Mouse (Mus musculus) lung, embryonic 14.5 days (tissue): Measurements from ENCODE around the gene Atpif1. TPM values are rescaled to one million over a fixed set of nuclear protein-coding genes. Genes with fewer than 3 reads are reported as not detected.

Experiments used
- ATAC-seq: fragments of 200-750 bp; cut with Nextera tagmentation; 2 replicates; pipeline ENCODE4 v1.8.0; 2017; ENCODE audit warnings: mild to moderate bottlenecking, moderate TSS enrichment, moderate library complexity; ENCODE audit not compliant: insufficient read depth
- DNase-seq: peaks from one replicate; pipeline ENCODE4 v3.0.0-alpha.2; 2015
- H3K27ac ChIP-seq: fragments of 300-500 bp; sonication (generic); 2 replicates; pipeline ENCODE4 v1.5.1; 2014; ENCODE audit warnings: low read depth, mild to moderate bottlenecking, moderate library complexity
- H3K27me3 ChIP-seq: fragments of 300-500 bp; sonication (generic); 2 replicates; pipeline ENCODE4 v1.6.1; 2014; ENCODE audit warnings: low read length, control low read depth; ENCODE audit not compliant: insufficient read depth
- H3K36me3 ChIP-seq: fragments of 300-500 bp; sonication (generic); 2 replicates; pipeline ENCODE4 v1.6.1; 2014; ENCODE audit warnings: control low read depth; ENCODE audit not compliant: insufficient read depth
- H3K4me1 ChIP-seq: fragments of 300-500 bp; sonication (generic); 2 replicates; pipeline ENCODE4 v1.6.1; 2014; ENCODE audit warnings: antibody characterized with exemption, control low read depth; ENCODE audit not compliant: insufficient read depth
- H3K4me2 ChIP-seq: fragments of 300-500 bp; sonication (generic); 2 replicates; pipeline ENCODE4 v1.6.1; 2014; ENCODE audit warnings: mild to moderate bottlenecking
- H3K4me3 ChIP-seq: fragments of 300-500 bp; sonication (generic); 2 replicates; pipeline ENCODE4 v1.5.1; 2014; ENCODE audit warnings: low read depth, low read length
- H3K9ac ChIP-seq: fragments of 300-500 bp; sonication (generic); 2 replicates; pipeline ENCODE4 v1.6.1; 2014
- H3K9me3 ChIP-seq: fragments of 300-500 bp; sonication (generic); 2 replicates; pipeline ENCODE4 v1.6.1; 2016; ENCODE audit warnings: low read depth, low read length, control low read depth
- CTCF ChIP-seq: IDR thresholded peaks from 2 replicates; pipeline ENCODE4 v1.5.1; 2016; ENCODE audit warnings: antibody characterized with exemption, low read depth
- WGBS: fragments of 180-500 bp; shearing (Covaris S2); extraction: QIAGEN DNeasy Blood & Tissue Kit; methylation state at CpG from one replicate; pipeline ENCODE4 v1.1.7; 2014; 5-methylcytosine and 5-hydroxymethylcytosine counted together
- polyA plus RNA-seq: library from polyadenylated mRNA; unstranded; fragments of >200 nt; fragmentation: Nextera tagmentation; extraction: Ambion mirVana; gene quantifications from 2 replicates; pipeline ENCODE4 v1.2.1, GENCODE M21; 2014

Atpif1 gene
- polyA plus RNA-seq, 1 experiment from 2014 or later = 1,179 TPM

GRCm38 (mm10) chr4:132491748-132492147 lies 41.7 kb downstream of the Atpif1 start:
- H3K27ac ChIP-seq = no peak overlapping the region
- H3K4me3 ChIP-seq = no peak overlapping the region
- DNase-seq = peak; percentile 17
- H3K4me2 ChIP-seq = no peak overlapping the region
- TF ChIP-seq CTCF = no peak
- ATAC-seq = no peak
- no peaks in the 10 kb centered on the region for H3K9me3 ChIP-seq
- peaks cover 30% of the 10 kb centered on the region for H3K36me3 ChIP-seq
- H3K9ac ChIP-seq = no peak overlapping the region
- WGBS = 80% methylated on average over 6 of the region's 6 CpGs
- H3K27me3 ChIP-seq = no peaks in the 10 kb centered on the region
- no peaks in the 10 kb centered on the region for H3K4me1 ChIP-seq

GRCm38 (mm10) chr4:132491057-132491456 lies 42.4 kb downstream of the Atpif1 start:
- Histone ChIP-seq H3K36me3 (peaks cover 23% of the 10 kb centered on the region; the same call in 1 of the 2 replicates), H3K4me1 (no peaks in the 10 kb centered on the region), H3K27ac (no peak overlapping the region), H3K27me3 (no peaks in the 10 kb centered on the region), H3K4me2 (no peak overlapping the region), H3K9me3 (no peaks in the 10 kb centered on the region), H3K9ac (no peak overlapping the region), H3K4me3 (no peak overlapping the region)
- no peak for DNase-seq
- TF ChIP-seq CTCF = no peak
- ATAC-seq = no peak
- WGBS = 91% methylated on average over 8 of the region's 8 CpGs

DNA sequence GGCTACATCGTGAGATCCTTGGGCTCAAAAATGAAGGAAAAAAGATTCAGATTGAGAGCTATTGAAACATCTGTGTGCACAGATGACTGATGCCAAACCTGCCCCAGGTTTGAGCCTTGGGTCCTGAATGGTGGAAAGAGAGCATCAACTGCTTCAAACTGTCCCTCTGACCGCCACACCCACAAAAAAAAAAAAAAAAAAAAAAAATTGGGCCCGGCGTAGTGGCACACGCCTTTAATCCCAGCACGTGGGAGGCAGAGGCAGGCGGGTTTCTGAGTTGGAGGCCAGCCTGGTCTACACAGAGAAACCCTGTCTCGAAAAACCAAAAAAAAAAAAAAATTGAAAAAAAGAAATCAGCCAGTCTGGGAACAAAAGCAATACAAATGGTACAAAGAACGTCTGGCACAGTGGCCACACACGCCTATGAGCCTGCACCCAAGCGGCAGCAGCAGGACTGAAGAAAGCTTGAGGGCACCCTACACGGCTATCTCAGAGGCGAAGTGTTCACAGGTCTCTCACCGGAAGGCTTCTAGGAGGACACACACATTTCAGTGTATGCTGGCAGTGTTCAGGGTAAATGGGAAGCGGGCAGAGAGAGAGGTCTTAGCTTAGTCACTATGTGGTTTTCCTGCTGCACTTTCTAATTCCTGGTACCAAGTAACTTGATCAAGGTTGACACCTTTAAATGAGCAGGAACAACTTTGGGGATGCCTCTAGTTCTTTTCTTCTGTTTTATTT lies 43.0 kb downstream of the Atpif1 start:
- Histone ChIP-seq H3K27me3 (no peaks in the 10 kb centered on the region), H3K4me1 (no peaks in the 10 kb centered on the region), H3K27ac (no peak overlapping the region), H3K4me3 (no peak overlapping the region), H3K9me3 (no peaks in the 10 kb centered on the region), H3K36me3 (peaks cover 18% of the 10 kb centered on the region; the same call in 1 of the 2 replicates), H3K4me2 (no peak overlapping the region), H3K9ac (no peak overlapping the region)
- no peak for DNase-seq
- no peak for TF ChIP-seq CTCF
- ATAC-seq = no peak
- WGBS = 87% methylated on average over 15 of the region's 15 CpGs

- Histone ChIP-seq H3K4me3 (no peak overlapping the region), H3K4me1 (no peaks in the 10 kb centered on the region), H3K36me3 (peaks cover 7% of the 10 kb centered on the region; the same call in 1 of the 2 replicates), H3K27me3 (no peaks in the 10 kb centered on the region), H3K9me3 (no peaks in the 10 kb centered on the region), H3K4me2 (no peak overlapping the region), H3K27ac (no peak overlapping the region), H3K9ac (no peak overlapping the region)
- DNase-seq (no peak), ATAC-seq (no peak)
- WGBS = 62% methylated on average over 6 of the region's 6 CpGs
- TF ChIP-seq CTCF = no peak
These were observed 44.5 kb downstream of the Atpif1 start for GRCm38 (mm10) chr4:132488976-132489375.

- no peak overlapping the region for H3K4me2 ChIP-seq
- 75% methylated on average over 3 of the region's 3 CpGs for WGBS
- H3K9me3 ChIP-seq = no peaks in the 10 kb centered on the region
- H3K4me1 ChIP-seq = no peaks in the 10 kb centered on the region
- peak; percentile 6 for DNase-seq
- H3K27ac ChIP-seq = no peak overlapping the region
- no peak for TF ChIP-seq CTCF
- no peak overlapping the region for H3K4me3 ChIP-seq
- peaks cover 6% of the 10 kb centered on the region; the same call in 1 of the 2 replicates for H3K36me3 ChIP-seq
- H3K9ac ChIP-seq = no peak overlapping the region
- no peak for ATAC-seq
- H3K27me3 ChIP-seq = no peaks in the 10 kb centered on the region
These were observed 44.9 kb downstream of the Atpif1 start for GRCm38 (mm10) chr4:132488521-132488920.

- DNase-seq = no peak
- Histone ChIP-seq H3K27me3 (no peaks in the 10 kb centered on the region), H3K9me3 (no peaks in the 10 kb centered on the region), H3K4me2 (no peak overlapping the region), H3K9ac (no peak overlapping the region), H3K36me3 (no peaks in the 10 kb centered on the region), H3K4me1 (no peaks in the 10 kb centered on the region), H3K4me3 (no peak overlapping the region), H3K27ac (no peak overlapping the region)
- no peak for ATAC-seq
- 53% methylated on average over 5 of the region's 5 CpGs for WGBS
- no peak for TF ChIP-seq CTCF
These were observed 48.6 kb downstream of the Atpif1 start for GRCm38 (mm10) chr4:132484820-132485219.

- DNase-seq (no peak), ATAC-seq (no peak)
- Histone ChIP-seq H3K9me3 (no peaks in the 10 kb centered on the region), H3K27me3 (no peaks in the 10 kb centered on the region), H3K9ac (no peak overlapping the region), H3K36me3 (no peaks in the 10 kb centered on the region), H3K4me2 (no peak overlapping the region), H3K4me1 (no peaks in the 10 kb centered on the region), H3K4me3 (no peak overlapping the region), H3K27ac (no peak overlapping the region)
- WGBS = 68% methylated on average over 4 of the region's 4 CpGs
- TF ChIP-seq CTCF = no peak
These were observed 49.2 kb downstream of the Atpif1 start for GRCm38 (mm10) chr4:132484231-132484630.
